Mouse (Mus musculus) inflammation-experienced regulatory T-cells (primary cell): ENCODE data around the gene B3galnt1. TPM values are rescaled to one million over a fixed set of nuclear protein-coding genes. Genes with fewer than 3 reads are reported as not detected.

ENCODE experiments used
- polyA plus RNA-seq, 2 experiments: library from polyadenylated mRNA; unstranded; fragments of 100-300 nt; shearing (Covaris generic); gene quantifications; one replicate each; pipeline ENCODE4 v1.2.1; 2017

Gene B3galnt1
- 1 to 10 TPM in 1 of 2 experiments, not detected in 1; 1.4 TPM for polyA plus RNA-seq

DNA sequence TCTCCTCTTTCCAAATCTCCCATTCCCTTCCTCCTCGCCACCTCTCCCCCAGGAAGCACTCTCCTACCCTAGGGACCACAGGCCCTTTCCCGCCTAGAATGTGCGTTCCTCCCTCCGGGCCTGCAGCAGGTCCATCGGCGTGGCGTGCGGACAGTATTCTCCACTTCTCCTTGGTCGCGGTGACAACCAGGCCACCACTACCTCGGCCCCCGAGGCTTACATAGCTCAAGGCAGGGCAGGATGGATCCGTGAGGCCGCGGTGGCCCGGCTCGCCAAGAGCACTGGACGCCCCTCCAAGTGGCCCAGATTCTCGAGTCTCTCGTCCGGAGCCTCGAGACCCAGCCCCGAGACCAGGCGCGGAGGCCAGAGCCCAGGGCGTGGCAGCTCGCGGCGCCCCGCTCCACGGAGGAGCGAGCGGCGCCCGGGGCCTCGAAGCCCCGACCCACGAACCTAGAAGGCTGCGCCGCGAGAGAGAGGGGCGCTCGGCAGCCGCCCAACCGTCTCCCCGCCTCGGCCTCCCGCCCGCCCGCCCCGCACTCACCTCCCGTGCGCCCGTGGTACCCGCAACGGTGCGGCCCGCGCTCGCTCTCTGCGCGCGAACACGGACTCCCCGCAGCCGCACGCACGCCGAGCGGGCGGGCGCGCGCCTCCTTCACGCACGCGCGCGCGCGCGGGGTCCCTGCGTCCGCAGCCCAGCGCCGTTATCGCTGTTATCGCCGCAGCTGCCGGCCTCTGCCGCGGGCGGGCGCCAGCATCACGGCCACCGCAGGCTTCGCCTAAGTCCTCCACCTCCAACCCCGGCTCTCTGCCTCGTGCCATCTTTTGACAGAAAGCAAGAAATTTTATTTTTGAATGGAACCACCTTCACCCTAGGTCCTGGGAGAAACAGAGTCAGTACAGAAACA is at the start of gene B3galnt1:
Gene B3galnt1 (minus strand): TSS at position 700 of the 905 bp plus-strand sequence.

Other genes starting within 250 kb of the B3galnt1 start
- gene Nmd3, start 123.0 kb upstream of the B3galnt1 start, polyA plus RNA-seq = 100 to 1,000 TPM; 117 to 145 TPM